Mouse (Mus musculus): ENCODE results near the gene Cntrob.

GRCm38 (mm10) chr11:69362479-69362878, 38.9 kb upstream of the Cntrob start:
- no peak for TF ChIP-seq POLR2A (IDR thresholded peaks at IDR 0.05; ENCODE audit: insufficient read depth, low read depth, low read length)
- TF ChIP-seq CTCF (IDR thresholded peaks at IDR 0.05; ENCODE audit: insufficient read depth, low read depth, low read length): no peak
